Comparison of ENCODE assay signal across 9 mouse cellular contexts in genomic region chr11:99154987-99155641, GRCm38 (mm10). TPM values are rescaled to one million over a fixed set of nuclear protein-coding genes. Genes with fewer than 3 reads are reported as not detected.
DNase-seq lines count a peak whose midpoint lies in the region; ATAC-seq and TF ChIP-seq lines count a peak whose summit lies in the region.
"Had no signal": no experiment of that assay in that cellular context is flagged by ENCODE, and none has a peak within 500 bp of the region (broad histone marks: within the 10 kb centered on the region; RNA-seq: fewer than 3 reads in every experiment).

Gene Ccr7, minus strand, starts transcription at chr11:99155077.

- peak within 1 kb of the TSS; percentile 37; the same call in 1 of the 2 replicates for H3K4me3 ChIP-seq in heart, embryonic 10.5 days
- H3K4me3 ChIP-seq in midbrain, embryonic 11.5 days (ENCODE audit: low read depth, low read length): no peak within 1 kb of the TSS
- no peak within 1 kb of the TSS for H3K4me3 ChIP-seq in midbrain, embryonic 13.5 days (replicated peaks)
- no peak within 1 kb of the TSS for H3K4me3 ChIP-seq in hindbrain, postnatal 0 days (ENCODE audit: low read length)
- H3K4me3 ChIP-seq: liver, embryonic 13.5 days had no signal

- H3K4me1 ChIP-seq in heart, embryonic 10.5 days: peaks cover 19% of the 10 kb centered on the region
- no peaks in the 10 kb centered on the region for H3K4me1 ChIP-seq in midbrain, embryonic 11.5 days (ENCODE audit: control insufficient read depth, insufficient read depth, low read length)
- H3K4me1 ChIP-seq in midbrain, embryonic 13.5 days (replicated peaks): no peaks in the 10 kb centered on the region
- H3K4me1 ChIP-seq in hindbrain, postnatal 0 days (ENCODE audit: insufficient read depth, low read length): no peaks in the 10 kb centered on the region
- H3K4me1 ChIP-seq: liver, embryonic 13.5 days had no signal

- DNase-seq in heart, embryonic 10.5 days (ENCODE audit: low spot score): no peak
- no peak for DNase-seq in heart, postnatal 14 days
- peak; percentile 71 for DNase-seq in midbrain, embryonic 11.5 days (ENCODE audit: low spot score, missing footprints)
- DNase-seq in spleen, adult 18-20 months: peak; percentile 73 to 74
- no peak for DNase-seq in hindbrain, postnatal 0 days (ENCODE audit: low spot score)
- no peak for DNase-seq in adrenal gland, adult 2 months
- DNase-seq: liver, embryonic 13.5 days had no signal

- H3K27me3 ChIP-seq in heart, embryonic 10.5 days (ENCODE audit: insufficient read depth, poor library complexity, severe bottlenecking): peaks cover 15% of the 10 kb centered on the region; the same call in 1 of the 2 replicates
- H3K27me3 ChIP-seq in midbrain, embryonic 11.5 days (ENCODE audit: control insufficient read depth, insufficient read depth, low read length): no peaks in the 10 kb centered on the region
- H3K27me3 ChIP-seq in midbrain, embryonic 13.5 days: no peaks in the 10 kb centered on the region; the same call in 1 of the 2 replicates
- no peaks in the 10 kb centered on the region for H3K27me3 ChIP-seq in hindbrain, postnatal 0 days (ENCODE audit: insufficient read depth, low read length)

- no peak for ATAC-seq in midbrain, embryonic 11.5 days (ENCODE audit: low FRiP score)
- ATAC-seq in midbrain, embryonic 13.5 days: no peak
- no peak for ATAC-seq in hindbrain, postnatal 0 days
- ATAC-seq in frontal cortex, adult (ENCODE audit: low TSS enrichment): no peak

- 44% methylated on average over 12 of the region's 12 CpGs for WGBS in heart, embryonic 10.5 days
- 79% methylated on average over 12 of the region's 12 CpGs for WGBS in midbrain, embryonic 11.5 days
- WGBS in midbrain, embryonic 13.5 days: 82% methylated on average over 12 of the region's 12 CpGs
- WGBS in hindbrain, postnatal 0 days: 78% methylated on average over 12 of the region's 12 CpGs

- H3K9ac ChIP-seq in midbrain, embryonic 11.5 days (ENCODE audit: low read length): no peak within 1 kb of the TSS
- no peak within 1 kb of the TSS for H3K9ac ChIP-seq in midbrain, embryonic 13.5 days (replicated peaks)
- H3K9ac ChIP-seq in hindbrain, postnatal 0 days (replicated peaks; ENCODE audit: low read length): no peak within 1 kb of the TSS
- H3K9ac ChIP-seq: liver, embryonic 13.5 days had no signal

- no peaks in the 10 kb centered on the region for H3K36me3 ChIP-seq in heart, embryonic 10.5 days
- H3K36me3 ChIP-seq in midbrain, embryonic 11.5 days (ENCODE audit: control insufficient read depth, insufficient read depth, low read length): no peaks in the 10 kb centered on the region
- no peaks in the 10 kb centered on the region for H3K36me3 ChIP-seq in midbrain, embryonic 13.5 days
- H3K36me3 ChIP-seq in hindbrain, postnatal 0 days (ENCODE audit: insufficient read depth, low read length): no peaks in the 10 kb centered on the region
- H3K36me3 ChIP-seq: liver, embryonic 13.5 days had no signal

- no peaks in the 10 kb centered on the region for H3K9me3 ChIP-seq in heart, embryonic 10.5 days
- H3K9me3 ChIP-seq in midbrain, embryonic 11.5 days (ENCODE audit: control insufficient read depth, low read length): no peaks in the 10 kb centered on the region
- no peaks in the 10 kb centered on the region for H3K9me3 ChIP-seq in midbrain, embryonic 13.5 days
- no peaks in the 10 kb centered on the region for H3K9me3 ChIP-seq in hindbrain, postnatal 0 days (ENCODE audit: low read length)
- H3K9me3 ChIP-seq: liver, embryonic 13.5 days had no signal

- no peak for TF ChIP-seq CTCF in hindbrain, postnatal 0 days (IDR thresholded peaks at IDR 0.05; ENCODE audit: low read depth)

- intact Hi-C loops in heart, postnatal 14 days (cut with DNase I): loop anchor here (5.0 kb wide), 1 partner anchor 88 kb away; no protein-coding TSS in a partner anchor

- H3K27ac ChIP-seq in heart, embryonic 10.5 days: no peak within 1 kb of the TSS
- no peak within 1 kb of the TSS for H3K27ac ChIP-seq in midbrain, embryonic 11.5 days (ENCODE audit: low read depth, low read length)
- H3K27ac ChIP-seq in midbrain, embryonic 13.5 days: no peak within 1 kb of the TSS
- H3K27ac ChIP-seq in hindbrain, postnatal 0 days: no peak within 1 kb of the TSS
- H3K27ac ChIP-seq: liver, embryonic 13.5 days had no signal

- no peak within 1 kb of the TSS for H3K4me2 ChIP-seq in midbrain, embryonic 11.5 days
- no peak within 1 kb of the TSS for H3K4me2 ChIP-seq in midbrain, embryonic 13.5 days (replicated peaks)
- H3K4me2 ChIP-seq in hindbrain, postnatal 0 days (ENCODE audit: low read depth, low read length): no peak within 1 kb of the TSS
- H3K4me2 ChIP-seq: liver, embryonic 13.5 days had no signal

RNA-seq across cellular contexts. Expression of gene Ccr7, which starts in this region (rescaled TPM):
- polyA plus RNA-seq in heart, embryonic 10.5 days (2016; fragmentation: Nextera tagmentation; extraction: Ambion mirVana): 0.25 and 0.78 TPM in 2 replicates
- under 1 TPM; 0.45 to 0.80 TPM for total RNA-seq in heart, postnatal 14 days (2021)
- polyA plus RNA-seq in midbrain, embryonic 11.5 days (2014; fragmentation: Nextera tagmentation; extraction: Ambion mirVana): 0.41 TPM in 1 of 2 replicates, not detected in the other
- polyA plus RNA-seq in midbrain, embryonic 13.5 days (2015; fragmentation: Nextera tagmentation; extraction: Ambion mirVana): not detected in 2 replicates
- total RNA-seq in hindbrain, postnatal 0 days (2014; rRNA removed): 0.40 TPM in 1 of 2 replicates, not detected in the other
- polyA plus RNA-seq in hindbrain, postnatal 0 days (2015; fragmentation: Nextera tagmentation; extraction: Ambion mirVana): not detected in 2 replicates
- total RNA-seq in adrenal gland, adult 2 months (2021): under 1 TPM in 1 of 2 experiments, not detected in 1; 0.14 TPM
- 0.50 and 0.86 TPM in 2 replicates for polyA plus RNA-seq in adrenal gland, adult 2 months (2012; rRNA removed)

Comparison
In these comparisons a context has a peak if more than half of its experiments do, and no peak if none do; other contexts are left out.
1. Peak in DNase-seq in midbrain, embryonic 11.5 days; RNA of the gene not detected or under 1 TPM.
2. DNase-seq: peak in spleen, adult 18-20 months (2 of 2); none in heart, embryonic 10.5 days (single experiment), heart, postnatal 14 days (0 of 2), hindbrain, postnatal 0 days (single experiment) and adrenal gland, adult 2 months (single experiment).